Mouse (Mus musculus): Measurements from ENCODE around the gene Hnrnpab.

- TF ChIP-seq CTCF (conservative IDR thresholded peaks at IDR 0.05; ENCODE audit: insufficient read depth, insufficient read length, low read depth, low read length): no peak
- no peak for TF ChIP-seq POLR2A (IDR thresholded peaks at IDR 0.05; ENCODE audit: low read depth, low read length)
Observed at GRCm38 (mm10) chr11:51588833-51589232, 17.8 kb downstream of the Hnrnpab start.
